Comparison of ENCODE assay signal across 9 mouse cellular contexts in genomic region chr6:52259811-52260261, GRCm38 (mm10). TPM values are rescaled to one million over a fixed set of nuclear protein-coding genes. Genes with fewer than 3 reads are reported as not detected.
DNase-seq lines count a peak whose midpoint lies in the region; ATAC-seq lines count a peak whose summit lies in the region.
"Had no signal": no experiment of that assay in that cellular context is flagged by ENCODE, and none has a peak within 500 bp of the region (broad histone marks: within the 10 kb centered on the region; RNA-seq: fewer than 3 reads in every experiment).

No protein-coding gene starts in this region.

- no peak overlapping the region for H3K4me3 ChIP-seq in forebrain, embryonic 14.5 days (ENCODE audit: low read depth, low read length)
- peak overlapping the region; percentile 69 for H3K4me3 ChIP-seq in limb, embryonic 15.5 days

- no peak overlapping the region for H3K27ac ChIP-seq in forebrain, embryonic 14.5 days (ENCODE audit: low read depth, low read length)
- peak overlapping the region; percentile 90 for H3K27ac ChIP-seq in limb, embryonic 15.5 days

- H3K4me1 ChIP-seq in forebrain, embryonic 14.5 days (ENCODE audit: control insufficient read depth, insufficient read depth, low read length), result no peaks in the 10 kb centered on the region
- peaks cover 19% of the 10 kb centered on the region for H3K4me1 ChIP-seq in limb, embryonic 15.5 days

- peak overlapping the region; percentile 40; the same call in 1 of the 2 replicates for H3K4me2 ChIP-seq in forebrain, embryonic 14.5 days (ENCODE audit: low read length)
- peak overlapping the region; percentile 59 for H3K4me2 ChIP-seq in limb, embryonic 15.5 days

- DNase-seq in embryo, embryonic 10 days (ENCODE audit: low spot score), result peak; percentile 41
- no peak for DNase-seq in embryo, embryonic 10.5 days (ENCODE audit: low spot score)
- peak; percentile 70 for DNase-seq in A20 (ENCODE audit: low read depth, low spot score)
- no peak for DNase-seq in forebrain, embryonic 14.5 days (ENCODE audit: low spot score)
- DNase-seq in layer of hippocampus, postnatal 36 days, result no peak
- no peak for DNase-seq in adrenal gland, adult 18-20 months (ENCODE audit: low spot score in 2 of 2)

- peaks cover 89% of the 10 kb centered on the region for H3K27me3 ChIP-seq in forebrain, embryonic 14.5 days (replicated peaks; ENCODE audit: control insufficient read depth, insufficient read depth, low read length)
- H3K27me3 ChIP-seq in limb, embryonic 15.5 days, result peaks cover 26% of the 10 kb centered on the region

- no peak overlapping the region for H3K9ac ChIP-seq in forebrain, embryonic 14.5 days (ENCODE audit: low read length)
- H3K9ac ChIP-seq in limb, embryonic 15.5 days, result peak overlapping the region; percentile 89

- under 1% methylated on average over 39 of the region's 39 CpGs for WGBS in forebrain, embryonic 14.5 days
- WGBS in limb, embryonic 15.5 days, result under 1% methylated on average over 39 of the region's 39 CpGs

- H3K9me3 ChIP-seq in forebrain, embryonic 14.5 days (replicated peaks; ENCODE audit: control insufficient read depth, low read length), result no peaks in the 10 kb centered on the region
- no peaks in the 10 kb centered on the region for H3K9me3 ChIP-seq in limb, embryonic 15.5 days

- H3K36me3 ChIP-seq in forebrain, embryonic 14.5 days (ENCODE audit: control insufficient read depth, insufficient read depth, low read length), result no peaks in the 10 kb centered on the region
- no peaks in the 10 kb centered on the region for H3K36me3 ChIP-seq in limb, embryonic 15.5 days

- no peak for ATAC-seq in forebrain, embryonic 14.5 days
- no peak for ATAC-seq in limb, embryonic 15.5 days (ENCODE audit: insufficient number of reproducible peaks, low FRiP score, low TSS enrichment, low read depth)
- ATAC-seq in erythroid progenitor cell, adult 5-6 weeks (replicated peaks; ENCODE audit: low FRiP score, poor library complexity, severe bottlenecking), result no peak

RNA-seq across cellular contexts. Expression of gene Hoxa13, which starts 0.8 kb away (rescaled TPM):
- not detected in 2 replicates for polyA plus RNA-seq in forebrain, embryonic 14.5 days (2014; fragmentation: Nextera tagmentation; extraction: Ambion mirVana)
- 11.0 and 17.4 TPM in 2 replicates for polyA plus RNA-seq in limb, embryonic 15.5 days (2015; fragmentation: Nextera tagmentation; extraction: Ambion mirVana)
- not detected for total RNA-seq in layer of hippocampus, postnatal 36 days (2021)
- not detected in 2 replicates for total RNA-seq in erythroid progenitor cell, adult 5-6 weeks (2015; ENCODE audit: low replicate concordance)
- not detected in 2 replicates for total RNA-seq in erythroid progenitor cell, adult 5-6 weeks (2017; ENCODE audit: low replicate concordance)
- total RNA-seq in adrenal gland, adult 18-20 months (2021), result not detected
- total RNA-seq: neutrophil, adult 5-6 weeks had no signal

RNA-seq across cellular contexts. Expression of gene Hoxa11, which starts 14.2 kb away (rescaled TPM):
- polyA plus RNA-seq in forebrain, embryonic 14.5 days (2014; fragmentation: Nextera tagmentation; extraction: Ambion mirVana), result not detected in 2 replicates
- polyA plus RNA-seq in limb, embryonic 15.5 days (2015; fragmentation: Nextera tagmentation; extraction: Ambion mirVana), result 23.3 and 33.4 TPM in 2 replicates
- total RNA-seq in layer of hippocampus, postnatal 36 days (2021), result not detected
- total RNA-seq in erythroid progenitor cell, adult 5-6 weeks (2015; ENCODE audit: low replicate concordance), result not detected in 2 replicates
- total RNA-seq in erythroid progenitor cell, adult 5-6 weeks (2017; ENCODE audit: low replicate concordance), result not detected in 2 replicates
- total RNA-seq in adrenal gland, adult 18-20 months (2021), result not detected
- total RNA-seq: neutrophil, adult 5-6 weeks had no signal

RNA-seq across cellular contexts. Expression of gene Hoxa10, which starts 19.2 kb away (rescaled TPM):
- not detected in 2 replicates for polyA plus RNA-seq in forebrain, embryonic 14.5 days (2014; fragmentation: Nextera tagmentation; extraction: Ambion mirVana)
- 86.8 and 108 TPM in 2 replicates for polyA plus RNA-seq in limb, embryonic 15.5 days (2015; fragmentation: Nextera tagmentation; extraction: Ambion mirVana)
- not detected for total RNA-seq in layer of hippocampus, postnatal 36 days (2021)
- not detected in 2 replicates for total RNA-seq in erythroid progenitor cell, adult 5-6 weeks (2015; ENCODE audit: low replicate concordance)
- total RNA-seq in erythroid progenitor cell, adult 5-6 weeks (2017; ENCODE audit: low replicate concordance), result 0.15 TPM in 1 of 2 replicates, not detected in the other
- total RNA-seq in adrenal gland, adult 18-20 months (2021), result under 1 TPM in 1 of 2 experiments, not detected in 1; 0.13 TPM
- total RNA-seq: neutrophil, adult 5-6 weeks had no signal

RNA-seq across cellular contexts. Expression of gene Hoxa9, which starts 28.9 kb away (rescaled TPM):
- not detected in 2 replicates for polyA plus RNA-seq in forebrain, embryonic 14.5 days (2014; fragmentation: Nextera tagmentation; extraction: Ambion mirVana)
- 30.8 and 34.0 TPM in 2 replicates for polyA plus RNA-seq in limb, embryonic 15.5 days (2015; fragmentation: Nextera tagmentation; extraction: Ambion mirVana)
- total RNA-seq in layer of hippocampus, postnatal 36 days (2021), result not detected
- 0.36 and 0.84 TPM in 2 replicates for total RNA-seq in erythroid progenitor cell, adult 5-6 weeks (2015; ENCODE audit: low replicate concordance)
- total RNA-seq in erythroid progenitor cell, adult 5-6 weeks (2017; ENCODE audit: low replicate concordance), result 4.5 TPM in 1 of 2 replicates, not detected in the other
- total RNA-seq in adrenal gland, adult 18-20 months (2021), result under 1 TPM; 0.19 to 0.30 TPM
- total RNA-seq: neutrophil, adult 5-6 weeks had no signal

RNA-seq across cellular contexts. Expression of gene Hoxa7, which starts 38.2 kb away (rescaled TPM):
- not detected in 2 replicates for polyA plus RNA-seq in forebrain, embryonic 14.5 days (2014; fragmentation: Nextera tagmentation; extraction: Ambion mirVana)
- 12.0 and 12.9 TPM in 2 replicates for polyA plus RNA-seq in limb, embryonic 15.5 days (2015; fragmentation: Nextera tagmentation; extraction: Ambion mirVana)
- not detected for total RNA-seq in layer of hippocampus, postnatal 36 days (2021)
- total RNA-seq in erythroid progenitor cell, adult 5-6 weeks (2015; ENCODE audit: low replicate concordance), result 1.1 and 8.4 TPM in 2 replicates
- total RNA-seq in erythroid progenitor cell, adult 5-6 weeks (2017; ENCODE audit: low replicate concordance), result 1.3 and 3.8 TPM in 2 replicates
- total RNA-seq in adrenal gland, adult 18-20 months (2021), result 10 to 100 TPM; 15.1 to 19.3 TPM
- total RNA-seq: neutrophil, adult 5-6 weeks had no signal

Comparison
In these comparisons a context has a peak if more than half of its experiments do, and no peak if none do; other contexts are left out.
1. DNase-seq: peak in embryo, embryonic 10 days (single experiment) and A20 (single experiment); none in embryo, embryonic 10.5 days (single experiment), forebrain, embryonic 14.5 days (single experiment), layer of hippocampus, postnatal 36 days (0 of 2) and adrenal gland, adult 18-20 months (0 of 2).